ENCODE assay signal across 10 mouse cellular contexts in the genomic region with DNA sequence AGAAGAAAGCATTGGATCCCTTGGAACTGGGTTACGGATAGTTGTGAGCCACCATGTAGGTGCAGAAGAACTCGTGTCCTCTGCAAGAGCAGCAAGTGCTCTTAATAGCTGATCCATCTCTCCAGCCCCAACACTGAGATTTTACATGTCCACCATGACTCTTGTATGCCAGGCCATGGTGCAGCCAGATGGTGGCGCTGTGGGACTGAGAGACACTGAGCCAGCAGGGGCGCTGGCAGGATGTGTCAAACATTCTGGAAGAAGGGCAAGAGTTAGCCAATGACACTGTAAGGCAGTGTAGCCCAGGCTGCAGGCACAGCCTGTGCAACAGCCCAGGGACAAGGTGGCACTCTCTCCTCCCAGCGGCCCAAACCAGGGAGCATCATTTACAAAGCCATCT. TPM values are rescaled to one million over a fixed set of nuclear protein-coding genes. Genes with fewer than 3 reads are reported as not detected.
DNase-seq lines count a peak whose midpoint lies in the region; ATAC-seq lines count a peak whose summit lies in the region.
"Had no signal": no experiment of that assay in that cellular context is flagged by ENCODE, and none has a peak within 500 bp of the region (broad histone marks: within the 10 kb centered on the region; RNA-seq: fewer than 3 reads in every experiment).

No protein-coding gene starts in this region.

- no peak overlapping the region for H3K4me2 ChIP-seq in kidney, embryonic 15.5 days
- H3K4me2 ChIP-seq in embryonic facial prominence, embryonic 14.5 days (ENCODE audit: low read depth, low read length), result no peak overlapping the region
- H3K4me2 ChIP-seq in hindbrain, embryonic 16.5 days (ENCODE audit: low read length), result no peak overlapping the region
- no peak overlapping the region for H3K4me2 ChIP-seq in midbrain, embryonic 16.5 days (ENCODE audit: low read length)
- H3K4me2 ChIP-seq: embryonic facial prominence, embryonic 13.5 days had no signal

- WGBS in kidney, embryonic 15.5 days, result 21% methylated on average over 5 of the region's 5 CpGs
- 25% methylated on average over 5 of the region's 5 CpGs for WGBS in embryonic facial prominence, embryonic 14.5 days
- WGBS in hindbrain, embryonic 16.5 days, result 21% methylated on average over 5 of the region's 5 CpGs
- 25% methylated on average over 5 of the region's 5 CpGs for WGBS in limb, embryonic 10.5 days
- WGBS in midbrain, embryonic 16.5 days, result 23% methylated on average over 5 of the region's 5 CpGs

- peaks cover 35% of the 10 kb centered on the region for H3K27me3 ChIP-seq in kidney, embryonic 15.5 days
- no peaks in the 10 kb centered on the region for H3K27me3 ChIP-seq in embryonic facial prominence, embryonic 14.5 days (replicated peaks; ENCODE audit: control insufficient read depth, insufficient read depth, low read length)
- peaks cover 64% of the 10 kb centered on the region for H3K27me3 ChIP-seq in hindbrain, embryonic 16.5 days (replicated peaks; ENCODE audit: control insufficient read depth, insufficient read depth, low read length)
- H3K27me3 ChIP-seq in limb, embryonic 10.5 days (ENCODE audit: low read depth, poor library complexity, severe bottlenecking), result peaks cover 47% of the 10 kb centered on the region
- peaks cover 55% of the 10 kb centered on the region for H3K27me3 ChIP-seq in midbrain, embryonic 16.5 days (ENCODE audit: control insufficient read depth, insufficient read depth, low read depth, low read length)

- H3K9me3 ChIP-seq in kidney, embryonic 15.5 days (replicated peaks), result no peaks in the 10 kb centered on the region
- H3K9me3 ChIP-seq in embryonic facial prominence, embryonic 14.5 days (ENCODE audit: control insufficient read depth, low read length), result no peaks in the 10 kb centered on the region
- H3K9me3 ChIP-seq in hindbrain, embryonic 16.5 days (ENCODE audit: control insufficient read depth, low read length), result no peaks in the 10 kb centered on the region
- no peaks in the 10 kb centered on the region for H3K9me3 ChIP-seq in limb, embryonic 10.5 days (replicated peaks)
- no peaks in the 10 kb centered on the region for H3K9me3 ChIP-seq in midbrain, embryonic 16.5 days (replicated peaks; ENCODE audit: control insufficient read depth, low read length, poor library complexity, severe bottlenecking)
- H3K9me3 ChIP-seq: embryonic facial prominence, embryonic 13.5 days had no signal

- H3K27ac ChIP-seq in kidney, embryonic 15.5 days, result no peak overlapping the region
- H3K27ac ChIP-seq in embryonic facial prominence, embryonic 14.5 days (replicated peaks; ENCODE audit: low read depth, low read length), result no peak overlapping the region
- no peak overlapping the region for H3K27ac ChIP-seq in hindbrain, embryonic 16.5 days (ENCODE audit: low read depth, low read length)
- H3K27ac ChIP-seq in limb, embryonic 10.5 days, result no peak overlapping the region
- H3K27ac ChIP-seq in midbrain, embryonic 16.5 days (ENCODE audit: low read length), result no peak overlapping the region
- H3K27ac ChIP-seq: embryonic facial prominence, embryonic 13.5 days had no signal

- peak; percentile 48 for DNase-seq in kidney, adult 11 months
- DNase-seq in adrenal gland, postnatal 25 days, result peak; percentile 85
- peak; percentile 82 for DNase-seq in embryonic facial prominence, embryonic 14.5 days (ENCODE audit: low spot score)
- peak; percentile 90 for DNase-seq in limb, embryonic 10.5 days (ENCODE audit: low spot score)
- DNase-seq in thymus, postnatal 0 days (ENCODE audit: low spot score), result peak; percentile 71

- H3K36me3 ChIP-seq in kidney, embryonic 15.5 days, result no peaks in the 10 kb centered on the region
- H3K36me3 ChIP-seq in embryonic facial prominence, embryonic 14.5 days (ENCODE audit: control insufficient read depth, insufficient read depth, low read length), result no peaks in the 10 kb centered on the region
- no peaks in the 10 kb centered on the region for H3K36me3 ChIP-seq in hindbrain, embryonic 16.5 days (ENCODE audit: control insufficient read depth, insufficient read depth, low read length)
- no peaks in the 10 kb centered on the region for H3K36me3 ChIP-seq in limb, embryonic 10.5 days
- no peaks in the 10 kb centered on the region for H3K36me3 ChIP-seq in midbrain, embryonic 16.5 days (ENCODE audit: control insufficient read depth, insufficient read depth, low read length)
- H3K36me3 ChIP-seq: embryonic facial prominence, embryonic 13.5 days had no signal

- H3K9ac ChIP-seq in kidney, embryonic 15.5 days, result no peak overlapping the region
- no peak overlapping the region for H3K9ac ChIP-seq in embryonic facial prominence, embryonic 14.5 days (ENCODE audit: low read depth, low read length)
- H3K9ac ChIP-seq in hindbrain, embryonic 16.5 days (ENCODE audit: low read depth, low read length), result no peak overlapping the region
- H3K9ac ChIP-seq in midbrain, embryonic 16.5 days (ENCODE audit: low read depth, low read length), result no peak overlapping the region

- no peak for ATAC-seq in kidney, embryonic 15.5 days (replicated peaks; ENCODE audit: low FRiP score)
- ATAC-seq in embryonic facial prominence, embryonic 14.5 days (ENCODE audit: low read depth), result peak; percentile 60
- ATAC-seq in hindbrain, embryonic 16.5 days, result peak; percentile 41; the same call in 1 of the 2 replicates
- ATAC-seq in midbrain, embryonic 16.5 days, result peak; percentile 21; the same call in 1 of the 2 replicates

- no peak overlapping the region for H3K4me3 ChIP-seq in kidney, embryonic 15.5 days (replicated peaks)
- H3K4me3 ChIP-seq in embryonic facial prominence, embryonic 14.5 days (ENCODE audit: low read depth, low read length), result no peak overlapping the region
- no peak overlapping the region for H3K4me3 ChIP-seq in hindbrain, embryonic 16.5 days (ENCODE audit: low read length)
- H3K4me3 ChIP-seq in limb, embryonic 10.5 days, result no peak overlapping the region
- no peak overlapping the region for H3K4me3 ChIP-seq in midbrain, embryonic 16.5 days (ENCODE audit: low read depth, low read length)
- H3K4me3 ChIP-seq: embryonic facial prominence, embryonic 13.5 days; myocyte had no signal

- H3K4me1 ChIP-seq in kidney, embryonic 15.5 days, result no peaks in the 10 kb centered on the region
- H3K4me1 ChIP-seq in embryonic facial prominence, embryonic 14.5 days (ENCODE audit: control insufficient read depth, insufficient read depth, low read length), result no peaks in the 10 kb centered on the region
- H3K4me1 ChIP-seq in hindbrain, embryonic 16.5 days (ENCODE audit: control insufficient read depth, insufficient read depth, low read depth, low read length), result no peaks in the 10 kb centered on the region; the same call in 1 of the 2 replicates
- H3K4me1 ChIP-seq in limb, embryonic 10.5 days, result peaks cover 14% of the 10 kb centered on the region
- H3K4me1 ChIP-seq in midbrain, embryonic 16.5 days (ENCODE audit: control insufficient read depth, insufficient read depth, low read length), result no peaks in the 10 kb centered on the region
- H3K4me1 ChIP-seq: embryonic facial prominence, embryonic 13.5 days had no signal

RNA-seq across cellular contexts. Expression of a gene that starts 14.2 kb away (rescaled TPM):
- 72.1 and 77.8 TPM in 2 replicates for polyA plus RNA-seq in kidney, embryonic 15.5 days (2015; fragmentation: Nextera tagmentation; extraction: Ambion mirVana)
- 14.8 and 41.4 TPM in 2 replicates for total RNA-seq in adrenal gland, postnatal 25 days (2021)
- polyA plus RNA-seq in embryonic facial prominence, embryonic 14.5 days (2014; fragmentation: Nextera tagmentation; extraction: Ambion mirVana), result 24.1 and 25.4 TPM in 2 replicates
- polyA plus RNA-seq in hindbrain, embryonic 16.5 days (2015; fragmentation: Nextera tagmentation; extraction: Ambion mirVana), result 13.0 and 16.1 TPM in 2 replicates
- polyA plus RNA-seq in limb, embryonic 10.5 days (2016; fragmentation: Nextera tagmentation; extraction: Ambion mirVana), result 6.1 and 6.8 TPM in 2 replicates
- polyA plus RNA-seq in midbrain, embryonic 16.5 days (2015; fragmentation: Nextera tagmentation; extraction: Ambion mirVana), result 10.3 and 12.0 TPM in 2 replicates
- 23.9 and 24.1 TPM in 2 replicates for polyA plus RNA-seq in thymus, postnatal 0 days (2015; fragmentation: Nextera tagmentation; extraction: Ambion mirVana)
